Mouse (Mus musculus) kidney, postnatal 4 days (tissue): ENCODE measurements around the gene Ntm.

Experiments
- DNase-seq, 2 experiments: peaks; one replicate each; pipeline ENCODE4 v3.0.0; 2021; ENCODE audit warnings: mixed read lengths in 2 of 2

Ntm gene

DNA sequence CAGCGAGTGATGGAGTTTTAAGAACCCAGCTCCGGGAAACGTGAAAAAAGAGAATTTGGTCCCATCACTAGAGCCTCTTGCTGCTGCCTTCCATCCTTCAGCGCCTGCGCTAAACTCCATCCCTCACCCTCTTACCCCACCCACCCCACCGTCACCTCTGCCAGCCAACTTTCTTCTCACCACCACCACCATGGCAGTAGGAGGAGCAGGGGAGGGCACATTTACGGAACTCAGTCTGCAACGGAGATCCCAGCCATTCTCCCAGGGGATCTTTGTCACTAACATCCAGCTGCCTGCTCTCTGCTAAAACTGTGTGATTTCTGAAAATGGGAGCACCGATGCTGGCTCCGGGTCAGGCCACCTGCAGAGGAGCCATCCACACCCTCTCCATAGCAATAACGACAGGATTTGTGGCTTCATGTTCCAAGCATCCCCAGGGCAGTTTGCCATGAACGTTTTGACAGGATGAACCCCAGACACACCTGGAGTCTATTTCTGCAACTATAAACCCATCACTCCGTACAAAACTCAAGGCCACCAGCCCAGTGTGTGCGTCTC, 309.2 kb downstream of the Ntm start:
- DNase-seq: no peak

DNA sequence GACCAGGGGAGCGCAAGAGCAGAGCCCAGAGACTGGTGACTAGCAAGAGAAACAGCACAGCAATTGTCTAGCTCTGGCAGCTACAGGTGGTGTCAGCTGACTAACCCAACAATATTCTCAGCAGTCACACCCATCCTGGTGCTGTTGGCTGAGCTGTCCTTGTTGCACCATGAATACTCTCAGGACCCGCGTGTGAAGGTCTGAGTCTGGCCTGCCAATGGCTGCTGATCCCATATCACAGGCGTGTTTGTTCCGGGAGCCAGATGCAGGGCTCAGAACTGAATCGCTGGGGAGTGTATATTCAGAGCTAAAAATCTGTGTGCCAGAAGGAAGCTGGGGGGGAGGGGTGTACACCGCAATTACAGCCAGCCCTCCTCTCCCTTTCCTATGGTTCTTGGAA, 310.1 kb downstream of the Ntm start:
- DNase-seq: no peak

DNA sequence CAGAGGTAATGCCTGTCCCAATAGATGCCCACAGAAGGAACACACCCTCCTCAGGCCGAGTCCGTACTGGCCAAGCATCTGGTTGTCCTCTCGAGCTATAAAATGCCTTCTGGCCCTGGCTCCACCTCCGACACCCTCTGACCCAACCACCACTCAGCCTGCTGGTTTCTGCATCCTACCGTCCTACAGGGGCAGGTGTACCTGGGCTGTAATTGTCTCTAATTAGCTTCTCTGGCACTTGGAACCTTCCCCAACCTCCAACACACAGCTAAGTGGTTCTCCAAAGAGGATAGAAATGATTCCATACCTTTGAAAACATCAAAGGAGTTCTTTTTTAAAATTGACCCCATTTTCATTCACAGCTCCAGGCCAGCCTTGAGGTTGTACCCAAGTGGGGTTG, 311.1 kb downstream of the Ntm start:
- DNase-seq: no peak

DNA sequence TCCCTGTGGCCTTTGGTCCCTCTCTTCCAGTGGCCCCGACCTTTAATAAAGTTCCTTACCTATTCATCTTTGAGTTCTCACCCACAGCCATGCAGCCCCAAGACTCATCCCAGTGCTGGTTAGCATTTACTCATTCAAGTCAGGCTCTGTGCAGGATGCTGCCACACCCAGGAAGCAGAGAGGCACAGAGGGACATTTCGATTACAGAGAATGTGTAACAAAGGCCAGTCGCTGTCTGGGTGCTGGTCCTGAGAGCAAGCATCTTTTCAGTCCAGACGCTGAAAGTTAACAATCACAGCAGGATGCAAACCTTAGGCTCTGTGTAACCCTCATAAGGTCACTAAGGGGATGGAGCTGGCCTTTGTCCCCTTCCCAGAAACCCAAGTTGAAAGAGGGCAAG, 311.7 kb downstream of the Ntm start:
- no peak for DNase-seq

DNA sequence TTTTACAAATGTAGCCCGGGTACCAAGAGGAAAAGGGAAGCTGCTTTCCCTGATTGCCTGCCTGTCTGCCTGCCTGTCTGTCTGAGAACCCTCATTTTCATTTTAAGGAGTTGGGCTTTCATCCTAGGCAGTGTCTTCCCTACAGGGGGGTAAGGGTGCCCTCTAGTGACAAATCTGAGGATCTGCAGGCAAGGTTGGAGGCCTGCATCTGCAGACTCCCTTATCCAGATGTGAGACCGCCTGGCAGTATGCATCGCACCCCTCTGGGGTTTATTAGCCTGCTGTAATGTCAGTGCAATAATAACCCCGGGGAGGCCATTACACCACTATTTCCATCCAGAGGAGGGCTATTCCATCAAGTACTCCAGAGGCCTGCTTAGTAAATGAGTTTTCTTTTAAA, 312.3 kb downstream of the Ntm start:
- DNase-seq: peak; percentile 45 to 48

DNA sequence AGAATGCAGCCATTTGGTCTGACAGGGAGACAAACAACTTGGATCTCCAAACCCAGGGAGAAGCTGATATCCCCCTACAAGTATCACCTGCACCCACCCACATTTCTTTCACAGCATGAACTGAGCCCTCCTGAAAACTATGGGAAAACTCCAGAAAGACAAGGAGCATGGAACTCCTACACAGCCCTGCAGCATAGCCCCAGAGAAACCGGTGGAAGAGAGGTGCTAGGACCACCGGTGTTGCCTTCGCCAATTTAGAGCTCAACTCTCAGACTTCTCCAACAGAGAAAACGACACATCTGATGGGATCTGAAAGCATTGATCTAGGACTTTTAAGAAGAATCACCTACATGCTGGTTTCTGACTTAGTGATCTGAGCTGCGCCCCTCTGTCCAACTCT, 312.7 kb downstream of the Ntm start:
- DNase-seq: no peak

DNA sequence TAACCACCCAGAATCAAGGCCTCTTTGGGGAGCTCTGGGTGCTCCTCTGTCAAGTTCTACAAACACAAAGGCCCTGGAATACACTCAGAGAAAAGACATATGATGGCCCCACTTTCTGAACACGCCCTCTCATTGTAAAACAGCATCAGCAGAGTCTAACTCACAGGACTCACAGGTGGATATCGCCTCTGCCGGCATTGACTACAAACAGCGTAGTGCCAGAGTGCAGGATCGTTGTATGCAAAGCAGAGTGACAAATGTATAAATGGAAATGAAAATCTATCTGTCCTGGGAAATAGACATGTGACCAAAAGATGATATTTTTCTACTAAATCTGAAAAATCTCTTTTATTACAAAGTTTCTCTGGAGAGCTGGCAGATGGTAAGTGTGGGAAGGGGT, 314.7 kb downstream of the Ntm start:
- no peak for DNase-seq

DNA sequence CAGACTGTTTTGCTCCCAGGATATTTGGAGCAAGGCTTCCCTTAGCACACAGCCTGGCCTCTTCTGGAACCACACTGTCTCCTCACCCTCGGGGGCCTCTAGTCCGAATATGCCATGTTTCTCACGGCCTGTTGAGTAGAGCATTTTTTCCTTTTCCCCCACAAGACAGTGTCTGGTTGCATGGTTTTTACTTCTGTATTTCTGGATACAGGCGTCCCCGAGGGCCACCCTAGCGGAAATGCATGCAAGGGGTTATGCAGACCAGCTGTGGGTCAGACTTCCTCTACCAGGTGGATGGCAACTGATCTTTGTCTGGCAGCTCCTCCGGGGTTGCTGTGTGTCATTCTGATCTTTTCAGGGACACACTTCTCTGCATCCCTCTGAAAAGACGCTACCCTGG, 315.2 kb downstream of the Ntm start:
- no peak for DNase-seq

DNA sequence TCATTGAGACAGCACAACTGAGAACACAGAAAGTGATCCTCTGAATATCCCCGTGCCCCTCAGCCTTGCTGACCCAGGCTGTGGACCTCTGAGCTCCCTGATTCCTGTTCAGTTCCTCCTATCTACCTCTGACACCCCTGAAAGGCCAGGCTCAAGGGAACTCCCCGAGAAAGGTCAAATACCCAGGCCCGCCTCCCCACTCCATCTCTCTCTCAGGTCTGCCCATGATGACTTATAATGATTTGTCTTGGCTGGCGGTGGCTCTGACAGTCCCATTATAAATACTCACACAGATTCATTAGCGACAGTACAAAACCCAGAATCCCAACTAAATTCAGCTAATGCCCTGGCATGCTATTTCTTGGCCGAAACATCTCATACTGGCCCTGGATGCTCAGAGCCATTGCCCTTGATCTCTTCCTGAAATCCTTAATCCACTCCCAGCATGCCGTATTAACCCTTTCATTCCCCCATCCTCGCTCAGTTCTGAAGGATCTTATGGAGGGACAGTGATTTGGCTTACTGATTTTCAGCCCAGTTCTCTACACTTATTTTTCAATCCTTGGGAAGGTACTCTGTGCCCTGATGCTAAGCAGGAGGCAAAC, 317.0 kb downstream of the Ntm start:
- DNase-seq: no peak

DNA sequence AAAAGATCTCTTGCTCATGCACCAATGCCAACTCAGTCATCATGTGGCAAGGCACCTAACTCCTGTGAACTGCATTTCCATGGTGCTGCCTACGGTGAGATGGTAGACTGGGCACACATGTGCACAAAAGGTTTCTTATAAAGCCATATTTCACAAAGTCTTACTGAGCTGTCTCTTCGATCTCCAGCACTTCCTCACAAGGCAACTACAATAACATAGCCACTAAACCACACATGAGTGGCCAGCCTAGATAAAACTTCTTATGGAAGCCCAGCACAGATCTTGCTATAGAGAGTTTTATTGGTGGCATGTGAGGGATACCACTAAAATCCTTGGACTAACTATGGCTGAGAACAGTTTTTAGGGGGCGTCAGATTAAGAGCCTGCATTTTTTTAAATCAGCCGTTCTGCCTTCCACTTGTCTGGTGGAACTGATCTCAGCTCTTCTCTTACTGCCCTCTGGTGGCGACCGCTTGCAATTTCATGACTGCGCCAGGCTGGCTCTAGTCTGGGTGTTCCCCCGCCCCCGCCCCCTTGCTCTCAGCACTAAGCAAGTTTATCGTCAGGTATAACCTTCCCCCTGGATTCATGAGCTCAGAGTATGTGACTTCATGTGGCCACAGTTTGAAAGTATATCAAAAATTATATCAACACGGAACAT, 319.8 kb downstream of the Ntm start:
- peak; percentile 85 to 87 for DNase-seq

DNA sequence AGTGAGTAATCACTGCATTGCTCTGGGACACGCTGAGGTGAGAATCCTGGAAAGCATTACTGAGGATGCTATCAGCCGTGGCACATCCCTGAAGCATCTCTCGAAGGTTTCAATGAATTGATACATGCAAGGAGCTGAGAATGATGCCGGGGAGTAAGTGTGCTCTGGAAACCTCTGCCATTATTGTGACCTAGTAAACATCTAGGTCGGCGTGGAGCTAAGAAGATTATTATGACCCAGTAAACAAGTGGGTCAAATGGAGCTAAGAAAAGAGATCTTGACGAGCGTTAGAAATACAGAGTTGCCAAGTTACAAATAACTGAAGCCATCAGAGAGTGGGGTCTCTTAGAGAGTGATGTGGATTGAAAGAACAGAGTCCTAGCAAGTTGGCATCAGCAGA, 325.6 kb downstream of the Ntm start:
- no peak for DNase-seq

DNA sequence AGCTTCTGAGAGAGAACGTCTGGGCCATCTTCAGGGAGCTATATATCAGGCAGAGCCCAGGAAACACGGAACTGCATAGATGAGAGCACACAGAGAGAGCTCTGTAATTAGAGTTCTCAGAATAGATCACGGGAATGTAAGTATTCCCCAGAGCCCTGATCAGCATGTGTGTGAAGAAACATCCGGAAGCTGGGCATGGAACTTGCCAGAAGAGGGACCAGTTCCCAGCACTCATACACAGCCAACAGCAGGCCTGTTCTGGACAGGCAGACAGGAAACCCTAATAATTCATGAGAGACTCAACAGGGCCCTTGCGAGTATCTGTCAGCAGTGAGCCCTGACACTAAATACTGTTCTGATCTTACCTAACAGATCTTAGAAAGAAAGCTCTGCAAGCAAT, 345.8 kb downstream of the Ntm start:
- DNase-seq: no peak

DNA sequence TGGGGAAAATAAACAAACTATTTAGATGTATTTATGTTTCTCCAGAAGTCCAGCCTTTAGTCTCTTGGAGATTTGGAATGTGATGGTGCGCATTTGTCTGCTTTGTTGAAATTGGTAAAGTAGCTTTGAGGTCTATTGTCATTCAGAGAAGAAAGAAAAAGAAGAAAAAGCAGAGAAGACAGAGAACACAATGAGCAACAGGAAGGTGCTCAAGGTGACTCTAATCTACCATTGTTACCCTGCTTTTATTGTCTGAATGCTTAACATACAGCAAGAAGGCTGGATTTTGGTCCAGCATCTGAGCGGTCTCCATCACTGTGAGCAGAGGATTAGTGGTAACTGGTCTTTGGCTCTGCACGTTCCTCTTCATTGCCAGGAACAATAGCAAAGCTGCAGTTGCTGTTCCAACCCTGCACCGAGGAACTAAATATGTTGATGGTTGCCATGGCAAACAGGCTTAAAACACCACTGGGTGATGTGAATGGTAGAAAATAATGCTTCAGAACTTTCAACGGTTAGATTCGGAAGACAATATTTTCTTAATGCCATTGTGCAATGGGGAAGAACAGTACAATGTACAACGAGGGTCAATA, 350.8 kb downstream of the Ntm start:
- no peak for DNase-seq

DNA sequence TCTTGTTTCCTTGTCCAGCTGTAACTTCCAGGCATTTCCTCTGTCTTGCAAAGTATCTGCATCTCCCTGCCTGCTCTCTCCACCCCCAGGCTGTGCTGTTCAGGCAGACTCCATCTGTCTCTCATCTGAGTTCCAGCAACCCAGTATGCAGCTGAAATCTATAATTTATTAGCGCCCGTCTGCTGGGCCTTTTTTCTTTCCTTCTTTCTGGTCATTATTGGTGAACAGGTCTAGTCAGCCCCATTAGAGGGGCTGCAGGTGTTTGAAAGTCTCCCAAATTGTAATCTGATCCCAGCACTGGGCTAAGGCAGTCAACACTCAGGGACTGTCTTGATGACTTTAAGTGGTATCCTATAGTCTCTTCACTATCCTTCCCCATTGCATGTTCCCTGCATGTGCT, 352.1 kb downstream of the Ntm start:
- peak in 1 of 2 experiments; percentile 34 for DNase-seq

DNA sequence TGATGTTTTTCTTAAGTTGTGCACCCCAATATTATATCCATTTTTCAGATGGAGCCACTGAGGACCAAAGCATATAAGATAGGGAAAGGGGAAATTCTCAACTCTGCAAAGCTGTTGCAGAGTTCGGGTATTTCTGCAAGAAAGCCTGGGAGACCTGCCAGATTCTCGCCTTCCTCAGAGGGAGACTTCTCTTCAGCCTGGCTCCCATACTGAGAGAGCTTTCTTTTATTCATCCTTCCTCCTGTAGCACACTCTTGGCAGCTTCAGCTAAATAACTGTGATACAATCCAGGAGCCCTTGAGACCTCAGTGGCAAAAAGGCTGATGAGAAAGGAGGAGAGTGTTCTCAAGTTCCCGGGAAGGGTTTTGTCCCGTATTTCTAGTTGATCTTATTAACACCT, 365.3 kb downstream of the Ntm start:
- no peak for DNase-seq

DNA sequence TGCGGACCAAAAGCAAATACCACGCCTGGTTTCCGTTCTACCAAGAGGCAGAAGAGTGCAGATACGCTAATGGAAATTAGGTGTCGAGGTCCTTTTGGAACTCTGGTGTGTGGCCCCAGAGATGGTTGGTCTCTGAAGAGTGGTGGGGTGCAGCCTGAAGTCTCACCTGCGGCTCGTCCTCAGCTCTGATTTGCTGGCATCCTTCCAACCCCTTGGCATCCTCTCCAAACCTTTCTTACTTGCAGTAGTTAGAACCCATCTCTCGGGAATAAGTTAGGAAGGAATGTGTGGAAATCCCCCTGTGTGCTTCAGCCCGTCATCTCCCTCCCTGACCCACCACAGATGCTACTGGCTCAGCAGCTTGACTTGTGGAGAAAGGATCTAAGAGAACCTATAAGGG, 367.6 kb downstream of the Ntm start:
- DNase-seq: no peak

DNA sequence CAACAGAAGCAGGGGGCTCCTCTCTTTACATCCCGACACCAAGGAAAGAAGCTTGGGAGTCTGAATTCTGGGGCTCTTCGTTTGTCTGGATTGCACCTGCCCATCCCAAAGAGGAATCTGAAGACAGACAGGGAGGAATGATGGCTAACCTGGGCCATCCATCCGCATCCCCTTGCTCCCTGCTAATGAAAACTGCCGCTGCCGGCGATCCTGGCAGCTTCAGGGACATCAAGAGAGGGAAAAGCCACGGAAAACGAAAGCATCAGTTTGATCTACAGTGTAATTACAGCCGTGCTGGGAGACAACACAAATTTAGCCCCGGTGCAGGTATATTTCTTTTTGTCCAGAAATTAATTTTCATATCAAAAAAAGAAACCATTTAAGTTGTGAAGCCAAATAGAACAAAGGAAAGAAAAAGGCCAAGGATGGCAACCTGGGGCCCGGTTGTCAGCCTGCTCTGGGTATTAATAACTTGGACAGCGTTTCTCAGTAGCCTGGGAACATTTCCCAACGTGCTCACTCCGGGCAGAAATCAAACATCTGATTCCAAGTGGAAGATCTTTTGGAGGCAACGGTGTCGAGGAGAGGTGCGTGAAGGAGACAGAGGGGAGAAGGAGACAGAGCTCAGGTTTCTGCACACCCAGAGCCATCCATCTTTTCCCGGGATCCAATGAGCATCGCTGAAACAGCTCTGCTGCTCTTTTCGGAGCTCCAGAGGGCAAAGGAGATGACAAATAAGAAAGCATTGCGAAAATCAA, 368.2 kb downstream of the Ntm start:
- no peak for DNase-seq

DNA sequence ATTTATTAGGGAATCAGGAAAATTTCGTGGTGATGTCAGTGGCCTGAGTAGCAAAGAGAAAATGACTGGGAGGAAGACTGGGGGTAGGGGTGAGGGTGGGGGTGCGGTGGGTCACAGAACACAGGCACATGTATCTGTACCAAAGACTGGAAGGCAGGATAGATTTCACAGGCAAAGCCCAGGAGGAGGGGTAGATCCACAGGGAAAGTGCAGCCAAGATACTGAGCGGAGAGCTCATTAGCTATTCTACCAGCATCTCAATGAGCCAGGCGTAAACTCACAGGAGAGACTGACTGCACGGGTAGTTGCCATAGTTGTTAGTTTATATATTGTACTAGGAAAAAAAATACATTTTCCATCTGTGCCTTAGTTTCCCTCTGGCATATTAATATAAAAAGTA, 375.6 kb downstream of the Ntm start:
- DNase-seq: no peak

DNA sequence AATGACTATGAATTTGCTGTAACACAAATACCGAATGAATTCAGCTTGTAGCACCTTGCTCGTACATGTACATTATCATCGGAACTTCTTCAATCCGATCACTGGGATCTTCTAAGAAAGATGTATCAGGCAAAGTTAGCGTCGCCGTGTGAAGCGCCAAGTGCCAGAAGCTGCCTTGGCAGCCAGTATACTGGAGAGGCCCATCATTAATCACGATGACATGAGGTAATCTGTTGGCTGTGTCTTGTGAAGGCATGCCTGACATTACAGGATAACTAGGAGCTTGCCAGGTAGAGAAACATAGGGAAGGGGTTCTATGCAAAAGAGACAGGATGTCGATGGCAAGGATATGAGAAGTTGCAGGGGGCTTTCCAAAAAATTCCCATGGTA, 376.6 kb downstream of the Ntm start:
- DNase-seq: no peak

DNA sequence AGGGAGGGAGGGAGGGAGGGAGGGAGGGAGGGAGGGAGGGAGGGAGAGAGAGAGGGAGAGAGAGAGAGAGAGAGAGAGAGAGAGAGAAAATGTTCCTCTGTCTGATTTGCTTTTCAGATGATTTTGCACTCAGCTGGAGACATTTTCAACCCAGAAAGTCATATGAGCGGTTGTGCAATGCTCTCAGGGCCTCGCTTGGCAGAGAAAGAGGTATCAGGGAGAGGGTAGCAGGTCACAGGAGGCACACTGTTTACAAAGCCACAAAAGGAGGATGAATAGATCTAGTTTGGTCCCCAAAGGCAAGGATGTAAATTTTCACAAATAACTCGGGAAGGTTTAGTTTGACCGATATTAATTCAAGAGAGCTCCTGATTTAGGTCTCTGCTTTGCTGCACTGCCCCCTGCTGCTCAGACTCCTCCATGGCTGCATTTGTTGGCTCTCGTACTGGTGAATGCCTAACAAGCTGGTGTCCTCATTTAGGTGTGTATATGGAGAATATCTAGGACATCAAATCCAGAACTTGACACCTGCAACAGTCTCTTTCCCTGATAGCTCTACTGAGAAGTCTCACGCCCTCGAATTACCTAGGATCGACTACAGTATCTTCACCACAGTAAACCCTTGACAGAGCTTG, 377.1 kb downstream of the Ntm start:
- peak; percentile 76 to 79 for DNase-seq

DNA sequence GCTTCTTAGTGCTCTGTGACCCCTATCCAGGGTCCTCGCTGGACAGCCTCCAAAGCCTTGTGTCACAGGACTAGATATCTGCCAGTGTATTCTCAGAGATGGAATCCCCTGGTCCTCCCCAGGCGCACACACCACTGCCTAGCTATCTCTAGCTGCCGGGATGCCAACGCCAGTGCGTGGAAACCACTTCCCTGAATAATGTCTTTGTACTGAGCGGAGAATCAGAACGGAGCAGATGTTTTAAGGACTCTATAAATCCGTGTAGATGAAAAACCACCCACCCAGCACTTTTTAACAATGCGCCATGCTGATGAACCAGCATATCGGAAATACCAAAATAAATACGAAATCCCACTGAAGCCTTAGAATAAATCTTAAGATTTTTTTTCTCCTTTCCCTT, 384.7 kb downstream of the Ntm start:
- DNase-seq: no peak

DNA sequence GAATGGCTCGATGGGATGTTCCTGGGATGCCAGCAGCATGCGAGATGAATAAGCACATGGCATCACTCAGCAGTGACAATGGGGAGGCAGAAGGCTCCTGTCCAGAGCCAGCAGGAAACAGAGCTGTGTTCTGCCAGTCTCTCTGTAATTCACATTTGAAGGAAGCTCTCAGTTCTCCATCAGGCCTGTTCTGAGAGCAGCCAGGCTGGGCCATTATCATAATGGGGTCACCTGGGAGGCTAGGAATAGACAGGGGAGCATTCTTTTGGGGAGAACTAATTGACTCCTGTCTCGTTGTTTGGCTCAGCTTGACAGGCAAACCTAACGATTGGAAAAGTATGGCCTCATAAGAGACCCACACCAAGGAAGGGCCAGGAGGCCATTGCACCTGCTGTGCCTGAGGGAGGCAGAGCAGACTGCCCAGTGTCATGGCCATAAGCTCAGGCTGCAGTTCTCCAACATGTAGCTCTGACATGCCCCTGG, 386.8 kb downstream of the Ntm start:
- DNase-seq: no peak

DNA sequence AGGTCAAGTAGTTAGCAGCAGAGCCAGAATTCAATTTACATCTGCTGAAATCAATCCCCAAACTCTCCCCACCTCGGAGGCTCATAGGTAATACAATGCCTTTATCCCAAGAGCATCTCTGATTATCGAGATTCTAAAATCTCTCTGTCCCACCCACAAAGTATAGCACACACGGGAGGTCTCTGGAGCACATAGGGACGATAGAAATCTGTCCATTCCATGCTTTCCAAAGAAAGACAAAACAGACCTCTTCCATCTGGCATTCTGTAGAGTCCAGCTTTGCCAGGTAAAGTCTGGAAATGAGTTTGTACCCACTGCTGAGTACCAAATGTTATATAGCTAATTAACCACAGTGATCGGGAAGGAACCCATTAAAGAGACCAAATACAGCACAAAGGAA, 388.4 kb downstream of the Ntm start:
- DNase-seq: no peak
